Mouse (Mus musculus) B cell, adult 2 months (primary cell): ENCODE measurements at regions not wholly inside any gene's neighbourhood (a gene's known extent, or its start where the extent isn't known, plus 50 kb on each side); places are given as distances from the start of the nearest gene placed in this dataset.

Experiments
- DNase-seq, 2 experiments: peaks; one replicate each; pipeline ENCODE4 v3.0.0; 2022

DNA sequence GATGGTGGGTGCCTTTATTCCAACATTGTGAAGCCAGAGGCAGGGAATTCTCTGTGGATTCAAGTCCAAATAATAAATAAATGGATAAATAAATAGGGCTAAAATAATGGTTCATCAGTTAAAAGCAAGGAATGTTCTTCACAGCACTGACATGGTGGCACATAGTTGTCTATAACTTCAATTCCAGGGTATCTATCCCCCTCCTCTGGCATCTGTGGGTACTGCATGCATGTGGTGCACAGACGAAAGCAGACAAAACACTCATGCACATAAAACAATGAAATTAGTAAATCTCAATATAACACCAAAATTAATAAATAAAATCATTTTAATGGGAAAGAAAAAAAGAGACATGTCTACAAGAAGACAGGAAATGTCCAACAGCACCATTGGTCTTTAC lies 54.3 kb upstream of the Ppt1 start:
- DNase-seq: peak; percentile 29 to 33
